Mouse (Mus musculus) embryonic facial prominence, embryonic 14.5 days (tissue): ENCODE data around the gene Crisp4. TPM values are rescaled to one million over a fixed set of nuclear protein-coding genes. Genes with fewer than 3 reads are reported as not detected.

ENCODE experiments used
- ATAC-seq: fragments of 200-750 bp; cut with Nextera tagmentation; 2 replicates; pipeline ENCODE4 v1.8.0; 2017; ENCODE audit warnings: low read depth, moderate number of reproducible peaks, moderate TSS enrichment
- DNase-seq: peaks from one replicate; pipeline ENCODE4 v3.0.0-alpha.2; 2015; ENCODE audit warnings: low spot score
- H3K27ac ChIP-seq: fragments of 300-500 bp; sonication (generic); replicated peaks from 2 replicates; pipeline ENCODE4 v1.5.1; 2014; ENCODE audit warnings: low read depth, mild to moderate bottlenecking, low read length, moderate library complexity
- H3K27me3 ChIP-seq: fragments of 300-500 bp; sonication (generic); replicated peaks from 2 replicates; pipeline ENCODE4 v1.6.1; 2014; ENCODE audit warnings: low read length; ENCODE audit not compliant: control insufficient read depth, insufficient read depth
- H3K36me3 ChIP-seq: fragments of 300-500 bp; sonication (generic); 2 replicates; pipeline ENCODE4 v1.6.1; 2014; ENCODE audit warnings: low read length, mixed read lengths; ENCODE audit not compliant: control insufficient read depth, insufficient read depth
- H3K4me1 ChIP-seq: fragments of 300-500 bp; sonication (generic); 2 replicates; pipeline ENCODE4 v1.6.1; 2014; ENCODE audit warnings: antibody characterized with exemption, low read length; ENCODE audit not compliant: control insufficient read depth, insufficient read depth
- H3K4me2 ChIP-seq: fragments of 300-500 bp; sonication (generic); 2 replicates; pipeline ENCODE4 v1.6.1; 2014; ENCODE audit warnings: low read depth, mild to moderate bottlenecking, low read length, moderate library complexity, mixed read lengths
- H3K4me3 ChIP-seq: fragments of 300-500 bp; sonication (generic); 2 replicates; pipeline ENCODE4 v1.5.1; 2014; ENCODE audit warnings: low read depth, mild to moderate bottlenecking, low read length
- H3K9ac ChIP-seq: fragments of 300-500 bp; sonication (generic); 2 replicates; pipeline ENCODE4 v1.6.1; 2014; ENCODE audit warnings: low read depth, mild to moderate bottlenecking, low read length, moderate library complexity, mixed read lengths
- H3K9me3 ChIP-seq: fragments of 300-500 bp; sonication (generic); 2 replicates; pipeline ENCODE4 v1.6.1; 2016; ENCODE audit warnings: low read length; ENCODE audit not compliant: control insufficient read depth
- WGBS: fragments of 180-500 bp; shearing (Covaris S2); extraction: QIAGEN DNeasy Blood & Tissue Kit; methylation state at CpG from one replicate; pipeline ENCODE4 v1.1.7; 2014; 5-methylcytosine and 5-hydroxymethylcytosine counted together
- polyA plus RNA-seq: library from polyadenylated mRNA; unstranded; fragments of >200 nt; fragmentation: Nextera tagmentation; extraction: Ambion mirVana; gene quantifications from 2 replicates; pipeline ENCODE4 v1.2.1, GENCODE M21; 2014

Crisp4 gene
- polyA plus RNA-seq, 1 experiment from 2014 or later, result not detected

- ATAC-seq, result no peak
- Histone ChIP-seq H3K36me3 (no peaks in the 10 kb centered on the region), H3K4me2 (no peak overlapping the region), H3K9ac (no peak overlapping the region), H3K27me3 (no peaks in the 10 kb centered on the region), H3K27ac (no peak overlapping the region), H3K4me1 (no peaks in the 10 kb centered on the region), H3K4me3 (no peak overlapping the region), H3K9me3 (no peaks in the 10 kb centered on the region)
- 66% methylated on average over 4 of the region's 4 CpGs for WGBS
- no peak for DNase-seq
These were observed 15.7 kb downstream of the Crisp4 start for GRCm38 (mm10) chr1:18129983-18130382.

DNA sequence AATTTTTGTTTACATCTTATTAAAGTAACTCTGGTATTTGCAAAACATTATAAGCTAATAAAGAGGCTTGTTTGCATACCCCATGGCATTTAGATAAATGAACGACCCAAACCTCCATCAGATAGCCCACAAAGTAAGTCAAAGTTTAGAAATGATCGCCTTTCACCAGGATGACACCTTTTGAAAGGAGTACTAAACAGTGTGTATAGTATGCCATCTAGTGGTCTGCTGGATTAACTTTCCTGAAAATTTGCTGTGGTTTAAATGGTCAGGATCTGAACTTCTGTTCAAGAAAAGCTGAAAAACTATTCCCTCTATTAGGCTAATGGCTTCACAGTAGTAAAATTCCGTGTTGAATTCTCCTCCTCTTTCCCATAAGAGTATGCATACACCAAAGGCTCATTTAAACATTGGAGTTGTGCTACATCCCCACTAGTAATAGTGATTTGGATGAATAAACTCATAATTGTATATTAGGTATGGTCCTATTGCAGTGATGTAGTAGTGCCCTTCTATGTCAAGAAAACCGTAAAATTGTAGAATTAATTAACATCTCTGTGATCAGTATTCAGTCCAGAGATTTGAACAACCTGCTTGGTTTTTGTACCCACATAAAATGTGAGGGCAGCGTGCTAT is 38.9 kb downstream of the Crisp4 start:
- Histone ChIP-seq H3K4me1 (no peaks in the 10 kb centered on the region), H3K9ac (no peak overlapping the region), H3K4me2 (peak overlapping the region; percentile 31; the same call in 1 of the 2 replicates), H3K9me3 (no peaks in the 10 kb centered on the region), H3K4me3 (no peak overlapping the region), H3K27ac (no peak overlapping the region), H3K36me3 (no peaks in the 10 kb centered on the region), H3K27me3 (no peaks in the 10 kb centered on the region)
- no peak for ATAC-seq
- peak; percentile 69 for DNase-seq
- 34% methylated on average over 5 of the region's 5 CpGs for WGBS

DNA sequence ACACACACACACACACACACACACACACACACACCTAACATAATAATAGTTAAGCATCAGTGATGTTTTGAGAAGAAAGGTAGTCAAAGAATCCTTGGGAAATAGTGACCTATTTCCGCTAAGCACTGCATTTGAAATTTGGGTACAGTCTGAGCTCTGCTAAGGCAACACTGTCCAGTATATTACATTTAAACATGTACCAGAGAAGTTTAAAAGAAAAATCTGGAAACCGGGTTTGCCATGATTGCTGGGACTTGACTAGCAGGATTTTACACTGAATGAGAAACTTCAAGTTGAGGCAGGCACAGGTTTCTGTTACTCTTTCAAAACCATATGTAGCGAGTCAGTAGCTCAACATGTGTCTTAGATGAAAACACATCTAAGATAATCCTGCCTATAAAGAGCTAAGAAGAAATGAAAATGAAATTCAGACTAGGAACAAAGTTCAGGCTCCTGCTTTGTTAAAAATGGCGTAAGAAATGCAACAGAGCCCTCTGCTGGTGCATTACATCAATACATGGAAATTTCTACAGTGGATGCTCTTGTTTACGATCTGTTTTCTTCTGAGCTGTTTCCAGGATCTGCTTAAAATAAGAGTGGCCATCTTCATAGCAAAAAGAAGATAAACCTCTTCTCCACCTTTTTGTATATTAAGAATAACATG is 39.7 kb downstream of the Crisp4 start:
- H3K36me3 ChIP-seq, result no peaks in the 10 kb centered on the region
- WGBS, result 33% methylated on average over 5 of the region's 5 CpGs
- no peak overlapping the region for H3K9ac ChIP-seq
- H3K27me3 ChIP-seq, result no peaks in the 10 kb centered on the region
- no peaks in the 10 kb centered on the region for H3K9me3 ChIP-seq
- H3K4me2 ChIP-seq, result no peak overlapping the region
- no peak overlapping the region for H3K27ac ChIP-seq
- H3K4me1 ChIP-seq, result no peaks in the 10 kb centered on the region
- ATAC-seq (no peak), DNase-seq (peak; percentile 49)
- H3K4me3 ChIP-seq, result no peak overlapping the region

DNA sequence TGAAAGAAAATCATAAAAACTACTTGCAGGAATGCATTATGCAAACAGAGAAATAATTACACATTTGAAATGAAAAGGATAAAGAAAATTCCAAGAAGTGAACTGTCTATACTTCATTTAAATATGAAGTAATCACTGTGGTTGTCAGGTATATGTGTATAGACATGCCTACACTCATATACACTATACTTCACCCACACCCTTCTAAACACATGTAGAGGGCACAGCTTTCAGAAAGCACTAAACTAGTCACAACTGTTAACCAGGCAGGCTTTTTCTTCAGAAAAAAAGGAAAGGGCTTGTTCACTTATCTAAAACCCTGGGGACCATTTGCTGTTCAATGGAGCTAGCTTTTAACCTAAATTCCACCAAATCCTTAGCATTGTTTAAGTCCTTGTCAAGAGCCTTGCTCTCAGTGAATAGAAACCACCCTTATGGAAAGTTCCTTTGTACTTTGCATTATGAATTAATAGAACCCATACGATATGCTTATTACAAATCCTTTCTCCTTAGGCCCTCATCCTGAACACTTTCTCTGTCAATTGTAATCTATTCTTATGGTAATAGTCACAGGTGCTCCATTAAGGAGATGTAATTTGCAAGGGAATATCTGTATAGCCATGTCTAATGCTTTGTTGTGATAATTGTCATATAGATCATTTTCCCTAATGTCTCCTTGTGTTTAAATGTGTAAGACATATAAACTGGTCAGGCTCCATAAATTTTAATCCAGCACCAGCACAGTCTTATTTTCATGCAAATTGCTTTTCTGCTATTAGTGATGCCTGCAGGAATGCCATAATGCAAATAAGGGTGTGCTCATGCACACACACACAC is 40.5 kb downstream of the Crisp4 start:
- no peaks in the 10 kb centered on the region for H3K36me3 ChIP-seq
- H3K4me1 ChIP-seq, result no peaks in the 10 kb centered on the region
- H3K4me2 ChIP-seq, result no peak overlapping the region
- WGBS, result 79% methylated on average over 1 of the region's 1 CpGs
- H3K9ac ChIP-seq, result no peak overlapping the region
- no peak for ATAC-seq
- no peak overlapping the region for H3K27ac ChIP-seq
- no peak overlapping the region for H3K4me3 ChIP-seq
- no peak for DNase-seq
- no peaks in the 10 kb centered on the region for H3K9me3 ChIP-seq
- no peaks in the 10 kb centered on the region for H3K27me3 ChIP-seq

Other genes with a start within 250 kb of the Crisp4 start
- not detected in 2 replicates for gene Defb18, start 91.5 kb upstream of the Crisp4 start, polyA plus RNA-seq
- not detected in 2 replicates for gene Defb41, start 119.2 kb upstream of the Crisp4 start, polyA plus RNA-seq